Mouse (Mus musculus) intestine, embryonic 15.5 days (tissue): ENCODE data around the gene Gm27027. TPM values are rescaled to one million over a fixed set of nuclear protein-coding genes. Genes with fewer than 3 reads are reported as not detected.
A peak's percentile ranks its signal among the peaks of the same experiment; 100 is the strongest.

ENCODE experiments used
- ATAC-seq: fragments of 200-750 bp; cut with Nextera tagmentation; 2 replicates; pipeline ENCODE4 v1.8.0; 2017; ENCODE audit warnings: moderate TSS enrichment, moderate library complexity
- H3K27ac ChIP-seq: fragments of 300-500 bp; sonication (generic); 2 replicates; pipeline ENCODE4 v1.5.1; 2015; ENCODE audit warnings: mild to moderate bottlenecking, inconsistent platforms
- H3K27me3 ChIP-seq: fragments of 300-500 bp; sonication (generic); replicated peaks from 2 replicates; pipeline ENCODE4 v1.6.1; 2015; ENCODE audit warnings: inconsistent platforms
- H3K36me3 ChIP-seq: fragments of 300-500 bp; sonication (generic); 2 replicates; pipeline ENCODE4 v1.6.1; 2015; ENCODE audit warnings: inconsistent platforms
- H3K4me1 ChIP-seq: fragments of 300-500 bp; sonication (generic); replicated peaks from 2 replicates; pipeline ENCODE4 v1.6.1; 2015; ENCODE audit warnings: inconsistent platforms
- H3K4me2 ChIP-seq: fragments of 300-500 bp; sonication (generic); replicated peaks from 2 replicates; pipeline ENCODE4 v1.6.1; 2015; ENCODE audit warnings: mild to moderate bottlenecking, inconsistent platforms
- H3K4me3 ChIP-seq: fragments of 300-500 bp; sonication (generic); replicated peaks from 2 replicates; pipeline ENCODE4 v1.5.1; 2015; ENCODE audit warnings: inconsistent platforms
- H3K9ac ChIP-seq: fragments of 300-500 bp; sonication (generic); 2 replicates; pipeline ENCODE4 v1.6.1; 2015; ENCODE audit warnings: inconsistent platforms
- H3K9me3 ChIP-seq: fragments of 300-500 bp; sonication (generic); 2 replicates; pipeline ENCODE4 v1.6.1; 2016; ENCODE audit warnings: inconsistent platforms
- WGBS: fragments of 180-500 bp; shearing (Covaris S2); methylation state at CpG from one replicate; pipeline ENCODE4 v1.1.7; 2015; 5-methylcytosine and 5-hydroxymethylcytosine counted together
- polyA plus RNA-seq: library from polyadenylated mRNA; unstranded; fragments of >200 nt; fragmentation: Nextera tagmentation; extraction: Ambion mirVana; gene quantifications from 2 replicates; pipeline ENCODE4 v1.2.1, GENCODE M21; 2015

Gene Gm27027
- polyA plus RNA-seq, 1 experiment from 2014 or later: not detected

- no peak overlapping the region for H3K4me2 ChIP-seq
- no peaks in the 10 kb centered on the region for H3K9me3 ChIP-seq
- ATAC-seq: no peak
- no peak overlapping the region for H3K9ac ChIP-seq
- H3K36me3 ChIP-seq: no peaks in the 10 kb centered on the region
- H3K4me3 ChIP-seq: no peak overlapping the region
- WGBS: 68% methylated on average over 3 of the region's 3 CpGs
- peaks cover 10% of the 10 kb centered on the region for H3K4me1 ChIP-seq
- no peaks in the 10 kb centered on the region for H3K27me3 ChIP-seq
- no peak overlapping the region for H3K27ac ChIP-seq
These were observed 24.5 kb downstream of the Gm27027 start for GRCm38 (mm10) chr2:93971647-93972046.

- H3K9ac ChIP-seq: no peak overlapping the region
- no peak overlapping the region for H3K4me3 ChIP-seq
- 54% methylated on average over 7 of the region's 7 CpGs for WGBS
- H3K4me2 ChIP-seq: no peak overlapping the region
- no peaks in the 10 kb centered on the region for H3K9me3 ChIP-seq
- H3K4me1 ChIP-seq: no peaks in the 10 kb centered on the region
- no peak overlapping the region for H3K27ac ChIP-seq
- no peaks in the 10 kb centered on the region for H3K27me3 ChIP-seq
- no peaks in the 10 kb centered on the region for H3K36me3 ChIP-seq
- ATAC-seq: no peak
These were observed 31.5 kb downstream of the Gm27027 start for GRCm38 (mm10) chr2:93964494-93965160.

- H3K36me3 ChIP-seq: no peaks in the 10 kb centered on the region
- H3K9me3 ChIP-seq: no peaks in the 10 kb centered on the region
- peaks cover under 1% of the 10 kb centered on the region; the same call in 1 of the 2 replicates for H3K27me3 ChIP-seq
- 76% methylated on average over 1 of the region's 1 CpGs for WGBS
- no peak overlapping the region for H3K4me3 ChIP-seq
- no peaks in the 10 kb centered on the region for H3K4me1 ChIP-seq
- no peak overlapping the region for H3K9ac ChIP-seq
- H3K27ac ChIP-seq: no peak overlapping the region
- no peak overlapping the region for H3K4me2 ChIP-seq
- ATAC-seq: no peak
These were observed 32.4 kb downstream of the Gm27027 start for GRCm38 (mm10) chr2:93963802-93964201.

- no peak overlapping the region for H3K27ac ChIP-seq
- no peak overlapping the region for H3K4me3 ChIP-seq
- ATAC-seq: no peak
- H3K9ac ChIP-seq: no peak overlapping the region
- H3K36me3 ChIP-seq: no peaks in the 10 kb centered on the region
- no peaks in the 10 kb centered on the region for H3K9me3 ChIP-seq
- peaks cover 21% of the 10 kb centered on the region for H3K27me3 ChIP-seq
- H3K4me2 ChIP-seq: no peak overlapping the region
- WGBS: 72% methylated on average over 8 of the region's 8 CpGs
- H3K4me1 ChIP-seq: peaks cover 3% of the 10 kb centered on the region; the same call in 1 of the 2 replicates
These were observed 34.4 kb downstream of the Gm27027 start for GRCm38 (mm10) chr2:93961716-93962115.

- 78% methylated on average over 8 of the region's 8 CpGs for WGBS
- Histone ChIP-seq H3K27ac (no peak overlapping the region), H3K4me2 (no peak overlapping the region), H3K36me3 (no peaks in the 10 kb centered on the region), H3K4me3 (no peak overlapping the region), H3K9me3 (no peaks in the 10 kb centered on the region), H3K27me3 (peaks cover 31% of the 10 kb centered on the region), H3K9ac (no peak overlapping the region), H3K4me1 (peaks cover 19% of the 10 kb centered on the region)
- ATAC-seq: no peak
These were observed 36.8 kb downstream of the Gm27027 start for GRCm38 (mm10) chr2:93959346-93959745.

- H3K27ac ChIP-seq: no peak overlapping the region
- 65% methylated on average over 3 of the region's 3 CpGs for WGBS
- no peak overlapping the region for H3K9ac ChIP-seq
- H3K27me3 ChIP-seq: peaks cover 34% of the 10 kb centered on the region
- peaks cover 22% of the 10 kb centered on the region for H3K4me1 ChIP-seq
- H3K9me3 ChIP-seq: no peaks in the 10 kb centered on the region
- no peak overlapping the region for H3K4me3 ChIP-seq
- ATAC-seq: no peak
- no peak overlapping the region for H3K4me2 ChIP-seq
- no peaks in the 10 kb centered on the region for H3K36me3 ChIP-seq
These were observed 37.9 kb downstream of the Gm27027 start for GRCm38 (mm10) chr2:93958216-93958615.

- H3K4me1 ChIP-seq: peaks cover 22% of the 10 kb centered on the region
- H3K36me3 ChIP-seq: no peaks in the 10 kb centered on the region
- ATAC-seq: no peak
- 0 out of 2 replicates have a peak overlapping the region, but pooled peaks have one; percentile 92 for H3K4me2 ChIP-seq
- 60% methylated on average over 8 of the region's 8 CpGs for WGBS
- H3K9ac ChIP-seq: no peak overlapping the region
- no peaks in the 10 kb centered on the region for H3K9me3 ChIP-seq
- H3K4me3 ChIP-seq: no peak overlapping the region
- H3K27me3 ChIP-seq: peaks cover 34% of the 10 kb centered on the region
- H3K27ac ChIP-seq: no peak overlapping the region
These were observed 38.4 kb downstream of the Gm27027 start for GRCm38 (mm10) chr2:93957785-93958175.

- Histone ChIP-seq H3K4me3 (peak within 1 kb of the TSS; percentile 66), H3K27ac (peak within 1 kb of the TSS; percentile 76), H3K4me2 (peak within 1 kb of the TSS; percentile 92), H3K4me1 (peaks cover 22% of the 10 kb centered on the region), H3K36me3 (no peaks in the 10 kb centered on the region), H3K27me3 (peaks cover 34% of the 10 kb centered on the region), H3K9me3 (no peaks in the 10 kb centered on the region), H3K9ac (peak within 1 kb of the TSS; percentile 67)
- 6% methylated on average over 51 of the region's 62 CpGs for WGBS
- peak; percentile 70 for ATAC-seq
These were observed 39.0 kb downstream of the Gm27027 start, which contains the start of gene Gm13889 for GRCm38 (mm10) chr2:93956908-93957784. TSS of gene Gm13889 (minus strand) at chr2:93957201.

- peak; percentile 62 for ATAC-seq
- Histone ChIP-seq H3K27me3 (peaks cover 34% of the 10 kb centered on the region), H3K27ac (peak overlapping the region; percentile 76), H3K36me3 (no peaks in the 10 kb centered on the region), H3K9ac (peak overlapping the region; percentile 67), H3K9me3 (no peaks in the 10 kb centered on the region), H3K4me3 (peak overlapping the region; percentile 66), H3K4me1 (peaks cover 22% of the 10 kb centered on the region), H3K4me2 (peak overlapping the region; percentile 92)
- WGBS: under 1% methylated on average over 44 of the region's 44 CpGs
These were observed 39.8 kb downstream of the Gm27027 start for GRCm38 (mm10) chr2:93956331-93956801.

- peaks cover 34% of the 10 kb centered on the region for H3K27me3 ChIP-seq
- under 1% methylated on average over 31 of the region's 31 CpGs for WGBS
- H3K36me3 ChIP-seq: no peaks in the 10 kb centered on the region
- H3K4me1 ChIP-seq: peaks cover 22% of the 10 kb centered on the region
- H3K9me3 ChIP-seq: no peaks in the 10 kb centered on the region
- peak overlapping the region; percentile 92 for H3K4me2 ChIP-seq
- peak overlapping the region; percentile 76 for H3K27ac ChIP-seq
- peak overlapping the region; percentile 67 for H3K9ac ChIP-seq
- peak overlapping the region; percentile 66 for H3K4me3 ChIP-seq
- ATAC-seq: no peak; the same call in 1 of the 2 replicates
These were observed 40.3 kb downstream of the Gm27027 start for GRCm38 (mm10) chr2:93955886-93956285.

- Histone ChIP-seq H3K9ac (peak overlapping the region; percentile 67), H3K9me3 (no peaks in the 10 kb centered on the region), H3K4me2 (peak overlapping the region; percentile 92), H3K4me3 (peak overlapping the region; percentile 66), H3K27me3 (peaks cover 34% of the 10 kb centered on the region), H3K4me1 (peaks cover 22% of the 10 kb centered on the region), H3K27ac (no peak overlapping the region), H3K36me3 (no peaks in the 10 kb centered on the region)
- ATAC-seq: peak; percentile 36
- WGBS: 2% methylated on average over 32 of the region's 32 CpGs
These were observed 41.2 kb downstream of the Gm27027 start for GRCm38 (mm10) chr2:93954781-93955578.

- H3K36me3 ChIP-seq: no peaks in the 10 kb centered on the region
- 65% methylated on average over 9 of the region's 9 CpGs for WGBS
- H3K4me1 ChIP-seq: peaks cover 22% of the 10 kb centered on the region
- peak overlapping the region; percentile 92 for H3K4me2 ChIP-seq
- no peak overlapping the region for H3K9ac ChIP-seq
- no peak overlapping the region for H3K27ac ChIP-seq
- no peak overlapping the region for H3K4me3 ChIP-seq
- no peak for ATAC-seq
- H3K9me3 ChIP-seq: no peaks in the 10 kb centered on the region
- H3K27me3 ChIP-seq: peaks cover 33% of the 10 kb centered on the region
These were observed 42.4 kb downstream of the Gm27027 start for GRCm38 (mm10) chr2:93953726-93954125.
